Mouse (Mus musculus): ENCODE results near the gene Mgst3. TPM values are rescaled to one million over a fixed set of nuclear protein-coding genes. Genes with fewer than 3 reads are reported as not detected.

Gene Mgst3
- polyA plus RNA-seq, 1 experiment from 2014 or later, result 124 TPM

Small RNA genes within 50 kb of the gene (microRNA-seq; reads per million reads assigned to microRNA genes)
- gene Gm25911, result 0.44 reads per million

Other genes starting within 250 kb of the Mgst3 start
- gene Uck2, start 108.5 kb downstream of the Mgst3 start, polyA plus RNA-seq (2014; fragmentation: Nextera tagmentation; extraction: Ambion mirVana), result 51.1 and 54.1 TPM in 2 replicates
- gene Tmco1, start 85.5 kb downstream of the Mgst3 start, polyA plus RNA-seq (2014; fragmentation: Nextera tagmentation; extraction: Ambion mirVana), result 65.4 and 69.0 TPM in 2 replicates
- gene Aldh9a1, start 43.9 kb downstream of the Mgst3 start, polyA plus RNA-seq (2014; fragmentation: Nextera tagmentation; extraction: Ambion mirVana), result 23.2 and 28.6 TPM in 2 replicates
- gene Lrrc52, start 72.9 kb upstream of the Mgst3 start, polyA plus RNA-seq (2014; fragmentation: Nextera tagmentation; extraction: Ambion mirVana), result not detected in 2 replicates
- 5.2 and 8.2 TPM in 2 replicates for gene Rxrg, start 204.5 kb upstream of the Mgst3 start, polyA plus RNA-seq (2014; fragmentation: Nextera tagmentation; extraction: Ambion mirVana)

Data from midbrain, embryonic 14.5 days (tissue).